Mouse (Mus musculus): ENCODE measurements around the gene Syne3. TPM values are rescaled to one million over a fixed set of nuclear protein-coding genes. Genes with fewer than 3 reads are reported as not detected.

Syne3 gene
- total RNA-seq, 1 experiment from 2014 or later: 33.1 TPM

DNA sequence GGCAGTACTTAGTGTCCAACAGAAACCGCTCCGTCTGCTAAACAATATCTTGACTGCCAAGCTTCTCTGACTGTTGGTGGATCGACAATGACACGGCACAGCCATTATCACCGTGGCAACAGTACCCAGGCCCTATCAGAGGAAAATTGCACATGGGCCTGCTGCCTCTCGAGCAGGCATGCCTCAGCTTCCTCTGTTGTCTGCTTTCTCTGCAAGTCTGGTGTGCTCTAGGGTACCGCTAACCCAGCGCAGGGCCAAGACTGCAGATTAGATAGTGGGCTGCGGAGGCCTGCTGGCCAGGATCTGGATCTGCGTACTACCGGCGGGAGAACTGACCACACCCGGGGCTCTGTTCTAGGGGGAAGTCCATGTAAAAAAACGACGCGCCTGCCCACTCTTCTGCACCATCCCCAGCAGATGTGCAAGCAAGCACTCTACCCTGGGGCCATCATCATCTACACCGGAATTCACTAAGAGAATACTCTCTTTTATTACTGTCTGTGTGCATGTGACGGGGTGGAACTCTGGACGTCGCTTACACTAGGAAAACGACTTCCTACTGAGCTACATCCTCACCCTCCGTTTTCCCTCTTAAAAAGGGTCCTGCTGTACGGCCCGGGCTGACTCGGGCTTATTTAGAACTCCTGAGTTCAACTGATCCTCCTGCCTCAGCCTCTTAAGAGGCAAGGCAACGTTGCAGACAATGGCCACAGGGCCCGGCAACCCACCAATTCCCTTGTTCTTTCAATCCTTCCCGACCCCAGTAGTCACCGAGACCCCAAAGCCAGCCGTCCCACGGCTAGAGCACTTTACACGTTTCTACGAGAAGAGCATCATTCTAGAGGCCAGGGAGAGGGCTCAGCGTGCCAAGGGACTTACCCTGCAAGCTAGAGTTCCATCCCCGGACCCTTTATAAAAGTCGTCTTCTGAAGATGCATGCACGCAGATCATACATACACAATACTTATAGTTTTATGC, 21.8 kb upstream of the Syne3 start:
- no peak for ATAC-seq (replicated peaks in 1 of 2; ENCODE audit: insufficient read depth in 1 of 2, low FRiP score in 2 of 2, low TSS enrichment in 1 of 2, low read depth in 1 of 2, poor library complexity in 2 of 2, severe bottlenecking in 2 of 2)

GRCm38 (mm10) chr12:105029890-105030289, 20.3 kb upstream of the Syne3 start:
- no peak for ATAC-seq (replicated peaks in 1 of 2; ENCODE audit: insufficient read depth in 1 of 2, low FRiP score in 2 of 2, low TSS enrichment in 1 of 2, low read depth in 1 of 2, poor library complexity in 2 of 2, severe bottlenecking in 2 of 2)

DNA sequence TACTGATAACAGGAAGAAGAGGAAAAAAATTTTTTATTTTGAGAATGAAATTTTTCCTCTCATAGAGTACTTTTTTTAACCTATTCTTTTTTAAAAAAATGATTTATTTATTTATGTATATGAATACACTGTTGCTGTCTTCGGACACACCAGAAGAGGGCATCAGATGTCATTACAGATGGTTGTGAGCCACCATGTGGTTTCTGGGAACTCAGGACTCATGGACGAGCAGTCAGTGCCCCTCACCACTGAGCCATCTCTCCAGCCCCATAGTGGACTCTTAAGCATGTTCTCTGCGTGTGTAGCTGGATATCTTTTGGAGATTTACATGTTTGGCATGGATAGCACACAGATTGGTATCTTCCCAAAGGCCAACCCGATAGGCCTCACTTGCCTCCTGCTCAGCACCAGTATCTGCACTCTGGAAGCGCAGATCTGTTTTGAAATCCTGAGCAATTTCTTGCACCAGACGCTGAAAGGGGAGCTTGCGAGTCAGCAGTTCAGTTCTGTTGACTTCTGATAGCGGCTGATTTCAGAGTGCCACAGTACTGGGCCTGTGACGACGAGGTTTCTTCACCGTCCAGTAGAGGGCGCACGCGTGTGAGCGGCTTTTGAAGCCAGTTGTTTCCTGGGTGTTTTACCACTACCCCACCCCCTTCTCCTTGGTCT, 17.8 kb upstream of the Syne3 start:
- ATAC-seq (replicated peaks in 1 of 2; ENCODE audit: insufficient read depth in 1 of 2, low FRiP score in 2 of 2, low TSS enrichment in 1 of 2, low read depth in 1 of 2, poor library complexity in 2 of 2, severe bottlenecking in 2 of 2): peak; percentile 12 to 20; a peak in 1 of 4 replicates

GRCm38 (mm10) chr12:105025947-105026586, 16.5 kb upstream of the Syne3 start:
- no peak for ATAC-seq (replicated peaks in 1 of 2; ENCODE audit: insufficient read depth in 1 of 2, low FRiP score in 2 of 2, low TSS enrichment in 1 of 2, low read depth in 1 of 2, poor library complexity in 2 of 2, severe bottlenecking in 2 of 2)

DNA sequence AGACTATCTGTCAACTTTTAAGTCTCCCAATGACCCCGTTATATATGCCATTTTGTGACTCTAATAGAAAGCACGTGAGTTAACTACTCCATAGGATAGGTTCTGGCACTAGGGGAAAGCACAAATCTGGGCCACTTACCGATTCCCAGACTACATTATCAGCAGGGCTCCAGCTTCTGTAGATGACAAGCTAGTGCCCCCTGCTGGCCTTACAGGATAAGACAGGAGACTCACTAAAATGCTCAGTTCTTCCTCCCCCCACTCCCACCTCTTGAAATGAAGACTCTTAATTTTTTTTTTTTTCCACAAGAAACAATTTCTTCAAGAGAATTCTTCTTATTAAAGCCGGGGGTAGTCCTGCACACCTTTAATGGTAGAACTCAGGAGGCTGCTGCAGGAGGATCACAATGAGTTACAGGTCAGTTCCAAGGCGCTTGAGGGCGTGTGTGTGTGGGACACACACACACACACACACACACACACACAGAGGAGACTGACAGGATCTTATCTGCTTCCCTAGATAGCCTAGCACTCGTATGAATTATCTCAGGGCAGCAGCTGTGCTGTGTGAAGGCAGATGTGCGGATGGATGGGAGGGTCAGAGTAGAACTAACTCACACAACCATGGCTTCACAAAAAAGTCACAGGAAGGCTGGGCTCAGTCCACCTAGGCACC, 15.8 kb upstream of the Syne3 start:
- peak; percentile 42 to 63; a peak in 3 of 4 replicates for ATAC-seq (replicated peaks in 1 of 2; ENCODE audit: insufficient read depth in 1 of 2, low FRiP score in 2 of 2, low TSS enrichment in 1 of 2, low read depth in 1 of 2, poor library complexity in 2 of 2, severe bottlenecking in 2 of 2)

GRCm38 (mm10) chr12:105022776-105023175, 13.2 kb upstream of the Syne3 start:
- ATAC-seq (replicated peaks in 1 of 2; ENCODE audit: insufficient read depth in 1 of 2, low FRiP score in 2 of 2, low TSS enrichment in 1 of 2, low read depth in 1 of 2, poor library complexity in 2 of 2, severe bottlenecking in 2 of 2): no peak

GRCm38 (mm10) chr12:105022141-105022540, 12.5 kb upstream of the Syne3 start:
- ATAC-seq (replicated peaks in 1 of 2; ENCODE audit: insufficient read depth in 1 of 2, low FRiP score in 2 of 2, low TSS enrichment in 1 of 2, low read depth in 1 of 2, poor library complexity in 2 of 2, severe bottlenecking in 2 of 2): peak in 1 of 2 experiments; percentile 34; a peak in 2 of 4 replicates

- 0 out of 4 replicates have a peak, but pooled peaks have one; percentile 8 to 19 for ATAC-seq (replicated peaks in 1 of 2; ENCODE audit: insufficient read depth in 1 of 2, low FRiP score in 2 of 2, low TSS enrichment in 1 of 2, low read depth in 1 of 2, poor library complexity in 2 of 2, severe bottlenecking in 2 of 2)
These were observed 11.9 kb upstream of the Syne3 start for GRCm38 (mm10) chr12:105021441-105022069.

- ATAC-seq (replicated peaks in 1 of 2; ENCODE audit: insufficient read depth in 1 of 2, low FRiP score in 2 of 2, low TSS enrichment in 1 of 2, low read depth in 1 of 2, poor library complexity in 2 of 2, severe bottlenecking in 2 of 2): peak; percentile 42 to 67
These were observed 10.0 kb upstream of the Syne3 start for GRCm38 (mm10) chr12:105019359-105020219.

GRCm38 (mm10) chr12:105016639-105017038, 7.0 kb upstream of the Syne3 start:
- ATAC-seq (replicated peaks in 1 of 2; ENCODE audit: insufficient read depth in 1 of 2, low FRiP score in 2 of 2, low TSS enrichment in 1 of 2, low read depth in 1 of 2, poor library complexity in 2 of 2, severe bottlenecking in 2 of 2): no peak

DNA sequence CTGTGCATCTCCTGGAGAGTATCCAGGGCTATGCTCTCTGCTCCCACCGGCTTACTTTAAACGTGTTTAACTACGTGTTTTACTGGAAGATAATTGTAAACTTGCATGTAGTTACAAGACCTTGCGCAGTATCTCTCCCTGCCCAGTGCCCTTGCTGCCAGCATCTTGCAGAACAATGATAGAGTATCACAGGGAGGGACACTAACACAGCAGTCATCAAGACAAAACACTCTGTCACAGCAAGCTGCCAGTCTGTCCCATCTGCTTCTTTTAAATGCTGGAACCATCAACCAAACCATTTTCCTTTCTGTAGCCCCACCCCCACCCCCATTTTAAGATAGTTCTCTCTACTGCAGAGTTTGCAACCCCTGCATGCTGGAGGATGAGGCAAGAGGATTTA, 6.6 kb upstream of the Syne3 start:
- no peak for ATAC-seq (replicated peaks in 1 of 2; ENCODE audit: insufficient read depth in 1 of 2, low FRiP score in 2 of 2, low TSS enrichment in 1 of 2, low read depth in 1 of 2, poor library complexity in 2 of 2, severe bottlenecking in 2 of 2)

GRCm38 (mm10) chr12:105013065-105013464, 3.5 kb upstream of the Syne3 start:
- peak; percentile 54 to 61 for ATAC-seq (replicated peaks in 1 of 2; ENCODE audit: insufficient read depth in 1 of 2, low FRiP score in 2 of 2, low TSS enrichment in 1 of 2, low read depth in 1 of 2, poor library complexity in 2 of 2, severe bottlenecking in 2 of 2)

DNA sequence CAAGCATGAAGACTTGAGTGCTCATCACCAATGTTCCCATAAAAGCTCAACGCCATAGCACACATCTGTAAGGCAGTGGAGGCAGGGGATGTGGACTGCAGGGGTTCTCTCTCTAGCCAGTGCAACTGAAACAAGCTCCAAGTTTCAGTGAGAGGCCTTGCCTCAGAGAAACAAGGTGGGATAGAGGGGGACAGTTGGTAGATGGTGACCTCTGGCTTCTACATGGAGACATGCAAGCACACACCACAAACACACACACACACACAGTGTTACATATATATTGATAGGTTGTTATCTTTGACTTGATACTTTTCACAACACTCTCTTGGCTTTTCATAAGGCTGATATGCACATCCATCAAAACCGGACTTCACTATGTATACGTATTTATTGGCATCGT, 2.7 kb upstream of the Syne3 start:
- no peak for ATAC-seq (replicated peaks in 1 of 2; ENCODE audit: insufficient read depth in 1 of 2, low FRiP score in 2 of 2, low TSS enrichment in 1 of 2, low read depth in 1 of 2, poor library complexity in 2 of 2, severe bottlenecking in 2 of 2)

DNA sequence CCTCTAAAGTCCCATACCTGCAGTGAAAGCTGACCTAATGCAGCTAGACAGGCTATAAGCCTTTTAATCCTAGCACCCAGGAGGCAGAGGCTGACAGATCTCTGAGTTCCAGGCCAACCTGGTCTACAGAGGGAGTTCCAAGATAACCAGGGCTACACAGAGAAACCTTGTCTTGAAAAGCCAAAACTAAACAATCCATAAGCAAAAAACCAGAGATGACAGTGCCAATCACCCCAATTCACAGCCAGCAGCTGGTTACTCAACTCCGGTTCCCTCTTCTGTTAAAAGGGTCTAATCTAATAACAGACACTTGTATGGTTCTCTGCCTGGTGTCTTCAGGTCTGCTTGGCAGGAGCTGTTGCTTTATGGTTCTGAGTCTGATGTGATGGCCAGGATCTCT, 2.0 kb upstream of the Syne3 start:
- ATAC-seq (replicated peaks in 1 of 2; ENCODE audit: insufficient read depth in 1 of 2, low FRiP score in 2 of 2, low TSS enrichment in 1 of 2, low read depth in 1 of 2, poor library complexity in 2 of 2, severe bottlenecking in 2 of 2): no peak

GRCm38 (mm10) chr12:105010213-105010790, 693 bp upstream of the Syne3 start:
- ATAC-seq (replicated peaks in 1 of 2; ENCODE audit: insufficient read depth in 1 of 2, low FRiP score in 2 of 2, low TSS enrichment in 1 of 2, low read depth in 1 of 2, poor library complexity in 2 of 2, severe bottlenecking in 2 of 2): no peak

DNA sequence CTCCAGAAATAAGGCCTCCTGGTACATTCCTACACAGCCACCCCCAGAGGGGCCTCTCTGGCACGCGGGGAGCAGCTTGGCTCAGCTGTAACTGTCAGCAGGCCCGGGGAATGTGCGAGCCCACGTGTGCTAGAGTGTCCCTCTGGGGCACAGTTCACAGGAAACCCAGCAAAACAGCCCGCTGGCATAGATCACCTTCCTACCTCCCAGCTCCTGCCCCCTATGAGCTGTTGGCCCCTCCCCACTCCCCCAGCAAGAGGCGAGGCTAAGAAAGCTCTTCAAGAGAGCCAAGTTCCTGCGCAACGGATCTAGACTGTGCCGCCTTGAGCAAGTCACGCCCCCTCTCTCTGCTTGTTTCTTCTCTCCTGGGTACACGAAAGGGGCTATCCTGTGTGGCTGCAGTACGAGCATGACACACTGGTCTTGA, 844 bp downstream of the Syne3 start:
- ATAC-seq (replicated peaks in 1 of 2; ENCODE audit: insufficient read depth in 1 of 2, low FRiP score in 2 of 2, low TSS enrichment in 1 of 2, low read depth in 1 of 2, poor library complexity in 2 of 2, severe bottlenecking in 2 of 2): peak; percentile 61 to 72
